Mouse (Mus musculus) brain, embryonic 14.5 days (tissue): ENCODE data around the gene Dus2.

Experiments used
- CTCF ChIP-seq: fragments of 200-500 bp; IDR thresholded peaks from 2 replicates; pipeline ENCODE4 v1.5.1; 2012; ENCODE audit warnings: inconsistent platforms, mild to moderate bottlenecking, moderate library complexity, borderline replicate concordance; ENCODE audit not compliant: insufficient read depth, insufficient read length; ENCODE audit errors: extremely low read depth
- POLR2A ChIP-seq: fragments of 200-500 bp; IDR thresholded peaks from 2 replicates; pipeline ENCODE4 v1.6.1; 2012; ENCODE audit warnings: mild to moderate bottlenecking, inconsistent platforms, borderline replicate concordance; ENCODE audit not compliant: poor library complexity, insufficient read depth, insufficient read length, severe bottlenecking; ENCODE audit errors: extremely low read depth

DNA sequence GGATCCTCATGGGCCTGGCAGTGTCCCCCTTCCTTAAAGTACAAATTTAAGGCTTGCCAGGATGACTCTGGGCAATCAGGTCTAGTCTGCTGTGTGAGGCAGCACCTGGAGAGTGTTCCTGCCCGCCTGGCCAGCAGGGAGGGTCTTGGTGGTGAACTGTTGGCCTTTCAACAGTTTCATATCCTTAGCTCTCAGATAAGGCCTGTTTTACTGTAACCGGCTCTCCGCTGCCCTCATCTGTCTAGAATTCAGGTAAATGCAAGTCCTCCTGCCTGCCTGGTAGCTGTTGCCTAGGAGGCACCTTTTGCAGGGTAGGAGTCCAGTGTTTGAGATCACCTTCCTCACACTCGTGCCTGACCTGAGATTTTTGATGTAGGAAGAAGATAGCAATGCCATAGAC is 49.1 kb downstream of the Dus2 start:
- no peak for TF ChIP-seq CTCF
- no peak for TF ChIP-seq POLR2A
